Mouse (Mus musculus) retina, adult 2 months (tissue): Measurements from ENCODE around the gene Olfr295.

Experiments used
- DNase-seq: peaks from one replicate; pipeline ENCODE4 v3.0.0-alpha.2; 2012; ENCODE audit warnings: low read depth, low spot score

The Olfr295 gene

GRCm38 (mm10) chr7:86583562-86583961, at the start of gene Olfr295:
Gene Olfr295, plus strand, starts transcription at chr7:86583862.
- DNase-seq: no peak

- no peak for DNase-seq
Observed at GRCm38 (mm10) chr7:86616543-86616942, 32.9 kb downstream of the Olfr295 start, which contains the start of gene Olfr294. Gene Olfr294, minus strand, starts transcription at chr7:86616643.
